Comparison of ENCODE assay signal across 8 mouse cellular contexts in the genomic region with DNA sequence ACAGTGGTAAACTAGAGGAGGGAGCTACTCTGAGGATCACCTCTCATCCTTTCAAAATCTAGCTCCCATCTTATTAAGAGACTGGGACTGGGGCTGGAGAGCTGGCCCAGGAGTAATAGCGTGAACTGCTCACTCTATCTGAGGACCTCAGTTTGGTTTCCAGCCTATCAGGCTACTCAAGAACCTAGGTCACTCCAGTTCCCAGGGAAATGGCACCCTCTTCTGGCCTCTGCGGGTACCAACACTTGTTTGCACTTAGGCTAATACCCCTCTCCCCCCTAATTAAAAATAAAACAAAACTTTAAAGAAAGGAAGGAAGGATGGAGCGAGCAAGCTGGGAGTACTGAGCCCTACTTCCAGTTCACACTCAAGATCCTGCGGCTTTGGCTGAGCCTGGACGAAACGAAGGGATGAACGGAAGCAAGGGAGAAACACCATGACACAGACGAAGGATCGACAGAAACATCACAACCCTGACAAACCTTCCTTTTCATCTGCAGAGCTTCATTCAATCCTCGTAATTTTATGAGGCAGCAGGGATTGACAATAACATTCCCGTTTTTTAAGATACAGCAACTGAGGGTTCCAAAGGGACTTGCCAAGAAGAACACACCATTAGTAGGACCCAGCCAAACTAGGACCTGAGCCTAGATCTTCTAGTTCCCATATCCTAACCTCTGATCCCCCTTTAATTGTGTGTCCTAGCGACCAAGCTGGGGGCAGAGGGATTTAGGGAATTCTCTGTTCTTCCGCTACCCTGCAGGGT. TPM values are rescaled to one million over a fixed set of nuclear protein-coding genes. Genes with fewer than 3 reads are reported as not detected.
A peak's percentile ranks its signal among the peaks of the same experiment; 100 is the strongest.
DNase-seq lines count a peak whose midpoint lies in the region; ATAC-seq and TF ChIP-seq lines count a peak whose summit lies in the region.

No protein-coding gene starts in this region.

- 86% methylated on average over 13 of the region's 13 CpGs for WGBS in kidney, embryonic 14.5 days
- 70% methylated on average over 13 of the region's 13 CpGs for WGBS in bone marrow, adult 2 months
- 77% methylated on average over 13 of the region's 13 CpGs for WGBS in hindbrain, embryonic 13.5 days
- 62% methylated on average over 13 of the region's 13 CpGs for WGBS in lung, embryonic 16.5 days

- peaks cover 39% of the 10 kb centered on the region for H3K4me1 ChIP-seq in kidney, embryonic 14.5 days (ENCODE audit: control insufficient read depth, insufficient read depth, low read length)
- H3K4me1 ChIP-seq in bone marrow, adult 2 months (ENCODE audit: control insufficient read depth, insufficient read depth, low read length), result peaks cover 8% of the 10 kb centered on the region
- H3K4me1 ChIP-seq in hindbrain, embryonic 13.5 days (replicated peaks), result peaks cover 53% of the 10 kb centered on the region
- H3K4me1 ChIP-seq in lung, embryonic 16.5 days (replicated peaks; ENCODE audit: control insufficient read depth, insufficient read depth, low read length), result peaks cover 35% of the 10 kb centered on the region

- peak overlapping the region; percentile 97 for H3K4me2 ChIP-seq in kidney, embryonic 14.5 days (replicated peaks; ENCODE audit: low read depth, low read length)
- peak overlapping the region; percentile 98 for H3K4me2 ChIP-seq in hindbrain, embryonic 13.5 days
- peak overlapping the region; percentile 89 for H3K4me2 ChIP-seq in lung, embryonic 16.5 days (ENCODE audit: low read depth, low read length)

- no peak overlapping the region for H3K27ac ChIP-seq in kidney, embryonic 14.5 days (ENCODE audit: low read depth, low read length)
- no peak overlapping the region for H3K27ac ChIP-seq in bone marrow, adult 2 months (ENCODE audit: control insufficient read depth, insufficient read depth, low read depth, low read length, poor library complexity)
- peak overlapping the region; percentile 97 for H3K27ac ChIP-seq in hindbrain, embryonic 13.5 days
- H3K27ac ChIP-seq in lung, embryonic 16.5 days (ENCODE audit: low read length), result peak overlapping the region; percentile 98

- DNase-seq in kidney, adult 18-20 months, result no peak
- DNase-seq in urinary bladder, postnatal 10 days (ENCODE audit: low spot score), result no peak
- DNase-seq in layer of hippocampus, adult 8-10 months (ENCODE audit: low spot score in 2 of 2), result no peak
- no peak for DNase-seq in adipocyte (ENCODE audit: low spot score)

- TF ChIP-seq CTCF in bone marrow, adult 2 months (IDR thresholded peaks at IDR 0.05; ENCODE audit: control insufficient read depth, insufficient read depth, low read length), result peak; percentile 35; the same call in 1 of the 2 replicates

- peak overlapping the region; percentile 88 for H3K9ac ChIP-seq in kidney, embryonic 14.5 days (ENCODE audit: low read depth, low read length)
- peak overlapping the region; percentile 99 for H3K9ac ChIP-seq in hindbrain, embryonic 13.5 days
- H3K9ac ChIP-seq in lung, embryonic 16.5 days (ENCODE audit: low read length), result peak overlapping the region; percentile 89

- H3K4me3 ChIP-seq in kidney, embryonic 14.5 days (ENCODE audit: low read length), result peak overlapping the region; percentile 83
- peak overlapping the region; percentile 40 for H3K4me3 ChIP-seq in bone marrow, adult 2 months (replicated peaks; ENCODE audit: control insufficient read depth, low read depth, low read length)
- H3K4me3 ChIP-seq in hindbrain, embryonic 13.5 days, result peak overlapping the region; percentile 97
- H3K4me3 ChIP-seq in lung, embryonic 16.5 days (ENCODE audit: low read length), result peak overlapping the region; percentile 82

- no peak for TF ChIP-seq POLR2A in bone marrow, adult 2 months (IDR thresholded peaks at IDR 0.05; ENCODE audit: borderline replicate concordance, control insufficient read depth, low read depth, low read length)

- no peaks in the 10 kb centered on the region for H3K9me3 ChIP-seq in kidney, embryonic 14.5 days (ENCODE audit: control insufficient read depth, low read length)
- no peaks in the 10 kb centered on the region for H3K9me3 ChIP-seq in hindbrain, embryonic 13.5 days
- no peaks in the 10 kb centered on the region for H3K9me3 ChIP-seq in lung, embryonic 16.5 days (ENCODE audit: control insufficient read depth, low read length)

- no peaks in the 10 kb centered on the region for H3K27me3 ChIP-seq in kidney, embryonic 14.5 days (ENCODE audit: control insufficient read depth, insufficient read depth, low read length)
- no peaks in the 10 kb centered on the region for H3K27me3 ChIP-seq in hindbrain, embryonic 13.5 days
- no peaks in the 10 kb centered on the region for H3K27me3 ChIP-seq in lung, embryonic 16.5 days (ENCODE audit: control insufficient read depth, insufficient read depth, low read depth, low read length)

- H3K36me3 ChIP-seq in kidney, embryonic 14.5 days (ENCODE audit: control insufficient read depth, insufficient read depth, low read length), result peaks cover 49% of the 10 kb centered on the region
- peaks cover 48% of the 10 kb centered on the region for H3K36me3 ChIP-seq in hindbrain, embryonic 13.5 days
- H3K36me3 ChIP-seq in lung, embryonic 16.5 days (ENCODE audit: control insufficient read depth, insufficient read depth, low read length), result peaks cover 42% of the 10 kb centered on the region

- no peak for ATAC-seq in kidney, embryonic 14.5 days (ENCODE audit: low FRiP score, low TSS enrichment)
- no peak for ATAC-seq in hindbrain, embryonic 13.5 days (ENCODE audit: low FRiP score)
- no peak for ATAC-seq in lung, embryonic 16.5 days (ENCODE audit: low read depth)

RNA-seq across cellular contexts. Expression of a gene that starts 8.0 kb away (rescaled TPM):
- polyA plus RNA-seq in kidney, embryonic 14.5 days (2014; fragmentation: Nextera tagmentation; extraction: Ambion mirVana), result 39.5 and 54.4 TPM in 2 replicates
- 42.0 and 51.5 TPM in 2 replicates for polyA plus RNA-seq in bone marrow, adult 2 months (2011; ENCODE audit: insufficient read depth, insufficient read length, low replicate concordance, missing spikeins)
- polyA plus RNA-seq in hindbrain, embryonic 13.5 days (2015; fragmentation: Nextera tagmentation; extraction: Ambion mirVana), result 18.7 and 22.2 TPM in 2 replicates
- polyA plus RNA-seq in lung, embryonic 16.5 days (2015; fragmentation: Nextera tagmentation; extraction: Ambion mirVana), result 24.4 and 27.0 TPM in 2 replicates
- 10 to 100 TPM; 26.4 to 34.8 (median 32.4) TPM for total RNA-seq in layer of hippocampus, adult 8-10 months (2022)

RNA-seq across cellular contexts. Expression of a gene that starts 8.4 kb away (rescaled TPM):
- polyA plus RNA-seq in kidney, embryonic 14.5 days (2014; fragmentation: Nextera tagmentation; extraction: Ambion mirVana), result 79.6 and 97.2 TPM in 2 replicates
- 177 and 217 TPM in 2 replicates for polyA plus RNA-seq in bone marrow, adult 2 months (2011; ENCODE audit: insufficient read depth, insufficient read length, low replicate concordance, missing spikeins)
- 120 and 127 TPM in 2 replicates for polyA plus RNA-seq in hindbrain, embryonic 13.5 days (2015; fragmentation: Nextera tagmentation; extraction: Ambion mirVana)
- polyA plus RNA-seq in lung, embryonic 16.5 days (2015; fragmentation: Nextera tagmentation; extraction: Ambion mirVana), result 55.3 and 70.7 TPM in 2 replicates
- total RNA-seq in layer of hippocampus, adult 8-10 months (2022), result 100 to 1,000 TPM; 109 to 123 (median 120) TPM

RNA-seq across cellular contexts. Expression of a gene that starts 33.4 kb away (rescaled TPM):
- polyA plus RNA-seq in kidney, embryonic 14.5 days (2014; fragmentation: Nextera tagmentation; extraction: Ambion mirVana), result 2.8 and 4.2 TPM in 2 replicates
- polyA plus RNA-seq in bone marrow, adult 2 months (2011; ENCODE audit: insufficient read depth, insufficient read length, low replicate concordance, missing spikeins), result 1.2 and 1.9 TPM in 2 replicates
- 3.1 and 3.8 TPM in 2 replicates for polyA plus RNA-seq in hindbrain, embryonic 13.5 days (2015; fragmentation: Nextera tagmentation; extraction: Ambion mirVana)
- polyA plus RNA-seq in lung, embryonic 16.5 days (2015; fragmentation: Nextera tagmentation; extraction: Ambion mirVana), result 10.2 and 11.1 TPM in 2 replicates
- total RNA-seq in layer of hippocampus, adult 8-10 months (2022), result 1 to 10 TPM; 6.1 to 8.8 (median 8.2) TPM

RNA-seq across cellular contexts. Expression of a gene that starts 38.4 kb away (rescaled TPM):
- 9.0 and 17.0 TPM in 2 replicates for polyA plus RNA-seq in kidney, embryonic 14.5 days (2014; fragmentation: Nextera tagmentation; extraction: Ambion mirVana)
- 2.8 and 5.3 TPM in 2 replicates for polyA plus RNA-seq in bone marrow, adult 2 months (2011; ENCODE audit: insufficient read depth, insufficient read length, low replicate concordance, missing spikeins)
- polyA plus RNA-seq in hindbrain, embryonic 13.5 days (2015; fragmentation: Nextera tagmentation; extraction: Ambion mirVana), result 22.8 and 23.9 TPM in 2 replicates
- polyA plus RNA-seq in lung, embryonic 16.5 days (2015; fragmentation: Nextera tagmentation; extraction: Ambion mirVana), result 16.9 and 18.0 TPM in 2 replicates
- total RNA-seq in layer of hippocampus, adult 8-10 months (2022), result 10 to 100 TPM; 18.4 to 24.1 (median 22.3) TPM

RNA-seq across cellular contexts. Expression of a gene that starts 39.0 kb away (rescaled TPM):
- 80.6 and 114 TPM in 2 replicates for polyA plus RNA-seq in kidney, embryonic 14.5 days (2014; fragmentation: Nextera tagmentation; extraction: Ambion mirVana)
- polyA plus RNA-seq in bone marrow, adult 2 months (2011; ENCODE audit: insufficient read depth, insufficient read length, low replicate concordance, missing spikeins), result 36.1 and 52.2 TPM in 2 replicates
- 73.4 and 79.5 TPM in 2 replicates for polyA plus RNA-seq in hindbrain, embryonic 13.5 days (2015; fragmentation: Nextera tagmentation; extraction: Ambion mirVana)
- polyA plus RNA-seq in lung, embryonic 16.5 days (2015; fragmentation: Nextera tagmentation; extraction: Ambion mirVana), result 59.2 and 66.2 TPM in 2 replicates
- 10 to 100 TPM; 44.8 to 51.0 (median 47.7) TPM for total RNA-seq in layer of hippocampus, adult 8-10 months (2022)

Comparison
In these comparisons a context has a peak if more than half of its experiments do, and no peak if none do; other contexts are left out.
1. H3K27ac ChIP-seq: peak in hindbrain, embryonic 13.5 days (single experiment) and lung, embryonic 16.5 days (single experiment); none in kidney, embryonic 14.5 days (single experiment) and bone marrow, adult 2 months (single experiment).
2. H3K4me3 ChIP-seq: peak in every context shown above with its lines; median percentile 97 in hindbrain, embryonic 13.5 days; 83 in kidney, embryonic 14.5 days; 82 in lung, embryonic 16.5 days; 40 in bone marrow, adult 2 months.
3. Peak in every context shown above with its lines, with median percentiles within 50 percentile points of each other: H3K4me2 ChIP-seq and H3K9ac ChIP-seq.